Mouse (Mus musculus) testis, adult 2 months (tissue): ENCODE measurements around the gene Crygc.

ENCODE experiments used
- CTCF ChIP-seq: fragments of 200-500 bp; IDR thresholded peaks from 2 replicates; pipeline ENCODE4 v1.5.1; 2012; ENCODE audit warnings: low read depth, mild to moderate bottlenecking, inconsistent platforms, low read length, moderate library complexity; ENCODE audit not compliant: control insufficient read depth, insufficient read depth, insufficient replicate concordance
- POLR2A ChIP-seq: fragments of 200-500 bp; IDR thresholded peaks from 2 replicates; pipeline ENCODE4 v1.6.1; 2012; ENCODE audit warnings: low read depth, mild to moderate bottlenecking, inconsistent platforms, low read length, moderate library complexity; ENCODE audit not compliant: control insufficient read depth

GRCm38 (mm10) chr1:65109196-65109595, 35.7 kb upstream of the Crygc start:
- TF ChIP-seq CTCF (no peak), POLR2A (no peak)
